Mouse (Mus musculus): Measurements from ENCODE around the gene Krt83. TPM values are rescaled to one million over a fixed set of nuclear protein-coding genes. Genes with fewer than 3 reads are reported as not detected.
A peak's percentile ranks its signal among the peaks of the same experiment; 100 is the strongest.
"Not testable (repeated sequence)": the region's sequence is repeated elsewhere in the genome, so short reads cannot be mapped to it uniquely, and the experiment has no call there.

The Krt83 gene
- polyA plus RNA-seq, 1 experiment, result 1.8 TPM

GRCm38 (mm10) chr15:101519792-101520191, 28.5 kb upstream of the Krt83 start:
- 28% methylated on average over 2 of the region's 2 CpGs for WGBS
- H3K27ac ChIP-seq (ENCODE audit: control insufficient read depth, insufficient read depth, low read length), result no peak overlapping the region
- peak; percentile 47 for DNase-seq

GRCm38 (mm10) chr15:101517161-101517560, 25.8 kb upstream of the Krt83 start, which contains the start of gene Gm49425:
Gene Gm49425 (minus strand): TSS chr15:101517261.
- DNase-seq; H3K27me3 ChIP-seq (ENCODE audit: control insufficient read depth, insufficient read depth, low read length); H3K36me3 ChIP-seq (ENCODE audit: control insufficient read depth, insufficient read depth, low read length); H3K27ac ChIP-seq (ENCODE audit: control insufficient read depth, insufficient read depth, low read length); H3K4me3 ChIP-seq (ENCODE audit: control insufficient read depth, insufficient read depth, low read length); H3K4me1 ChIP-seq (replicated peaks; ENCODE audit: control insufficient read depth, insufficient read depth, low read length): not testable (repeated sequence)
- WGBS, result 76% methylated on average over 2 of the region's 2 CpGs

More at GRCm38 (mm10) chr15:101519792-101520191, 28.5 kb upstream of the Krt83 start:
- no peak for TF ChIP-seq POLR2A (IDR thresholded peaks at IDR 0.05; ENCODE audit: control insufficient read depth, extremely low read depth, insufficient read depth, low read length, poor library complexity)
- no peak for TF ChIP-seq CTCF (IDR thresholded peaks at IDR 0.05; ENCODE audit: borderline replicate concordance, control insufficient read depth, extremely low read depth, insufficient read depth, low read length, poor library complexity)
- Histone ChIP-seq H3K4me1 (replicated peaks; ENCODE audit: control insufficient read depth, insufficient read depth, low read length) (no peaks in the 10 kb centered on the region), H3K4me3 (ENCODE audit: control insufficient read depth, insufficient read depth, low read length) (no peak overlapping the region), H3K27me3 (ENCODE audit: control insufficient read depth, insufficient read depth, low read length) (no peaks in the 10 kb centered on the region), H3K36me3 (ENCODE audit: control insufficient read depth, insufficient read depth, low read length) (no peaks in the 10 kb centered on the region)

DNA sequence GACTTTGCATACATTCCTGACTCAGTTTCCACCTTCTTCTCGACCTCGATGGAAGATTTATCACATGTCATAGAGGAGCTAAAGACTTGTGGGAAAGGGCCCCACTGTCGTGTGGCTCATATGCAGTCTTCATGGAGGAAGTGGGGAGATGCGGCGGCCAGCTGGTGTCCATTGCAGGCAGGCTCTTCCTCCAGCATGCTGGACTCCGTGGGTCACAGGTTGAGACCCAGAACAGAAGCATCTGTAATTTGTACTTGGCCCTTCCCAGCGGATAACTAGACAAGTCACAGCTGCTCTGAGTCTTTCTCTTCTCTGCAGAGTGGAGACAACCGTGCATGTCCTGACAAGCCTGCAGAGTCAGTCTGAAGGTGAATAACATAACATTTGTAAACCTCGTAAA, 16.9 kb upstream of the Krt83 start:
- no peak overlapping the region for H3K27ac ChIP-seq (ENCODE audit: control insufficient read depth, insufficient read depth, low read length)
- H3K27me3 ChIP-seq (ENCODE audit: control insufficient read depth, insufficient read depth, low read length), result no peaks in the 10 kb centered on the region
- no peaks in the 10 kb centered on the region for H3K36me3 ChIP-seq (ENCODE audit: control insufficient read depth, insufficient read depth, low read length)
- H3K4me1 ChIP-seq (replicated peaks; ENCODE audit: control insufficient read depth, insufficient read depth, low read length), result no peaks in the 10 kb centered on the region
- H3K4me3 ChIP-seq (ENCODE audit: control insufficient read depth, insufficient read depth, low read length), result no peak overlapping the region
- DNase-seq, result no peak
- TF ChIP-seq POLR2A (IDR thresholded peaks at IDR 0.05; ENCODE audit: control insufficient read depth, extremely low read depth, insufficient read depth, low read length, poor library complexity), result no peak
- TF ChIP-seq CTCF (IDR thresholded peaks at IDR 0.05; ENCODE audit: borderline replicate concordance, control insufficient read depth, extremely low read depth, insufficient read depth, low read length, poor library complexity), result no peak
- WGBS, result 73% methylated on average over 9 of the region's 9 CpGs

DNA sequence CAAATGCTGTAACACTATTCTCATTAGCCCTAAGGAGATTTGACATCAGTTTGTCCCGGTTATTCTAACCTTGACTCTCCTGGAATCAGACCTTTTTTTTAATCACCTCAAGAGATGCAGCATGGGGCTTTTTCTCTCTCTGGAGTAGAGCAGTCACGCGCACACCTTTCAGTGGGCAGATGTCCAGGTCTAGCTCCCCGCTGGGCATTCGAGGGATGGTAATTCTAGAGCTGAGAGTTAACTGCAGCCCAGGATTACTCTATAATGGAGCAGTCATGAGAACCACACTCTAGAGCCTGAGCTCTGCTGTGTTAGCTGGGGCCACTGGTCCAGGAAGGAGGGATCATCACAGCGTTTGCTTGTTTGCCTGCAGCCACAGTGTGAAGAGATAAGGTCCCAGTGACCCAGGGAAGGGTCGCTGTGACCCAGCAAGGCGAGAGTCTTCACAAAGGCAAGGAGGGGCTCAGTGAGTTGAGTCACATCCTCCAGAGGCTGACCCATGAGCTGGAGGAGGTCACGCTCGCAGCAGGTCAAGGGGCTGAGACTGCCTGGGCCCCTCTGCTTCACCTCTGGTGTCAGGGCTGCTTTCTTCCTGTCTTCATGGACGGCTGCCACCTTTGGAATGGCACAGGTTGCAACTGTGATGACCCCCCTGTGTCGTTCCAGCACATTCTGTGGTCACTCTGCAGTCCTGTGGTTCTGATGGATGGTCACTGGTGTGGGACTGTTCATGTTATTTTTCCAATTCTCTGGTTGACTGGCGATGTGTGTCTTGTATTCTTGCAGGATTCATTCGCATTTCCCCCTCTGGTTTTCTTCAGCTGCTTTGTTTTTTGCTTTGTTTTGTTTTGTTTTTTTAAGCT, 15.8 kb upstream of the Krt83 start:
- Histone ChIP-seq H3K27me3 (ENCODE audit: control insufficient read depth, insufficient read depth, low read length) (no peaks in the 10 kb centered on the region), H3K4me1 (replicated peaks; ENCODE audit: control insufficient read depth, insufficient read depth, low read length) (no peaks in the 10 kb centered on the region), H3K27ac (ENCODE audit: control insufficient read depth, insufficient read depth, low read length) (no peak overlapping the region), H3K36me3 (ENCODE audit: control insufficient read depth, insufficient read depth, low read length) (no peaks in the 10 kb centered on the region), H3K4me3 (ENCODE audit: control insufficient read depth, insufficient read depth, low read length) (no peak overlapping the region)
- 77% methylated on average over 14 of the region's 14 CpGs for WGBS
- no peak for TF ChIP-seq CTCF (IDR thresholded peaks at IDR 0.05; ENCODE audit: borderline replicate concordance, control insufficient read depth, extremely low read depth, insufficient read depth, low read length, poor library complexity)
- no peak for TF ChIP-seq POLR2A (IDR thresholded peaks at IDR 0.05; ENCODE audit: control insufficient read depth, extremely low read depth, insufficient read depth, low read length, poor library complexity)
- DNase-seq, result no peak

DNA sequence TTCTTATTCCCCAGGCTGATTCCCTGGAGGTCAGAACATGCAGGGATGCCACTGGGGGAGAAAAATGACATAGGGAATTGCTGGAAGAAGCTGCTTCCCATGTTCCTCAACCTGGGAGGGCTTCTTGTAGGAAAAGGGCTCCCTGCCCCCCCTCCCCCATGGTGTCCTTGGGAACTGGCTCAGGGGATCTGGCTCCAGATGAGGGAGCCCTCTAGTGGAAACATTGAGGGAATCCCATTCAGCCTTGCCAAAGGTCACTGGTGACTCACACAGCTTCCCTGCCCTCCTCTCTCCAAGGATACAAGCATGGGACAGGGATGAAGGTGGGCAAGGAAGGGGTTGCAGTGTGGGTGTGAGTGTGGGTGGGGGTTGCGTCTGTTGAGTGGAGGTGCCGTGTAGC, 5.9 kb upstream of the Krt83 start:
- Histone ChIP-seq H3K27me3 (ENCODE audit: control insufficient read depth, insufficient read depth, low read length) (no peaks in the 10 kb centered on the region), H3K36me3 (ENCODE audit: control insufficient read depth, insufficient read depth, low read length) (no peaks in the 10 kb centered on the region), H3K4me1 (replicated peaks; ENCODE audit: control insufficient read depth, insufficient read depth, low read length) (no peaks in the 10 kb centered on the region), H3K27ac (ENCODE audit: control insufficient read depth, insufficient read depth, low read length) (no peak overlapping the region), H3K4me3 (ENCODE audit: control insufficient read depth, insufficient read depth, low read length) (no peak overlapping the region)
- no peak for DNase-seq
- 92% methylated on average over 2 of the region's 2 CpGs for WGBS
- TF ChIP-seq CTCF (IDR thresholded peaks at IDR 0.05; ENCODE audit: borderline replicate concordance, control insufficient read depth, extremely low read depth, insufficient read depth, low read length, poor library complexity) (peak; percentile 33; the same call in 1 of the 2 replicates), POLR2A (IDR thresholded peaks at IDR 0.05; ENCODE audit: control insufficient read depth, extremely low read depth, insufficient read depth, low read length, poor library complexity) (no peak)

- DNase-seq, result no peak
- Histone ChIP-seq H3K36me3 (ENCODE audit: control insufficient read depth, insufficient read depth, low read length) (no peaks in the 10 kb centered on the region), H3K4me3 (ENCODE audit: control insufficient read depth, insufficient read depth, low read length) (no peak overlapping the region), H3K4me1 (replicated peaks; ENCODE audit: control insufficient read depth, insufficient read depth, low read length) (no peaks in the 10 kb centered on the region), H3K27ac (ENCODE audit: control insufficient read depth, insufficient read depth, low read length) (no peak overlapping the region), H3K27me3 (ENCODE audit: control insufficient read depth, insufficient read depth, low read length) (no peaks in the 10 kb centered on the region)
- TF ChIP-seq POLR2A (IDR thresholded peaks at IDR 0.05; ENCODE audit: control insufficient read depth, extremely low read depth, insufficient read depth, low read length, poor library complexity) (no peak), CTCF (IDR thresholded peaks at IDR 0.05; ENCODE audit: borderline replicate concordance, control insufficient read depth, extremely low read depth, insufficient read depth, low read length, poor library complexity) (no peak)
- WGBS, result 96% methylated on average over 8 of the region's 8 CpGs
Measured at GRCm38 (mm10) chr15:101495266-101495665, 4.0 kb upstream of the Krt83 start.

Data from thymus, adult 2 months (tissue).